Mouse (Mus musculus) kidney, postnatal 10 days (tissue): ENCODE data around the gene Sema6d.
A peak's percentile ranks its signal among the peaks of the same experiment; 100 is the strongest.

ENCODE experiments used
- DNase-seq: peaks from one replicate; pipeline ENCODE4 v3.0.0; 2021; ENCODE audit warnings: mixed read lengths

Gene Sema6d

DNA sequence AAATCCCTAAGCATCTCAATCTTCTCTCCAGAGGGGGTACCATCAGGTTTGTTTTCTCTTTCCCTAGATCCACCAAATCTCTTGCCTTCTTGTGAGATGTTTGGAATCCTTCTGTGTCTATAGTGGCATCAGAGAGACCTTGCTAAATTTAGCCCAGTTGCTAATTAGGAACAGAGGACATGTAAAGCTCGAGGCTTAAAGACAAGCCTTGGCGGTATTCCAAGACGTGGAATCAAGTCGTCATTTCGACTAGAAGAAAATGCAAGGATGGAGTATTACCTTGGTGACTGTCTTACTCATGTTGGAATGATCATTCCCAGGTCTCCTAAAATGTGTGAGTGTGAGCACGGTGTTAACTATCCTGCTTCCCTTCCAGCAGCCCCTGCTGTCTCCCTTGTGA is 314.2 kb downstream of the Sema6d start:
- DNase-seq = no peak

DNA sequence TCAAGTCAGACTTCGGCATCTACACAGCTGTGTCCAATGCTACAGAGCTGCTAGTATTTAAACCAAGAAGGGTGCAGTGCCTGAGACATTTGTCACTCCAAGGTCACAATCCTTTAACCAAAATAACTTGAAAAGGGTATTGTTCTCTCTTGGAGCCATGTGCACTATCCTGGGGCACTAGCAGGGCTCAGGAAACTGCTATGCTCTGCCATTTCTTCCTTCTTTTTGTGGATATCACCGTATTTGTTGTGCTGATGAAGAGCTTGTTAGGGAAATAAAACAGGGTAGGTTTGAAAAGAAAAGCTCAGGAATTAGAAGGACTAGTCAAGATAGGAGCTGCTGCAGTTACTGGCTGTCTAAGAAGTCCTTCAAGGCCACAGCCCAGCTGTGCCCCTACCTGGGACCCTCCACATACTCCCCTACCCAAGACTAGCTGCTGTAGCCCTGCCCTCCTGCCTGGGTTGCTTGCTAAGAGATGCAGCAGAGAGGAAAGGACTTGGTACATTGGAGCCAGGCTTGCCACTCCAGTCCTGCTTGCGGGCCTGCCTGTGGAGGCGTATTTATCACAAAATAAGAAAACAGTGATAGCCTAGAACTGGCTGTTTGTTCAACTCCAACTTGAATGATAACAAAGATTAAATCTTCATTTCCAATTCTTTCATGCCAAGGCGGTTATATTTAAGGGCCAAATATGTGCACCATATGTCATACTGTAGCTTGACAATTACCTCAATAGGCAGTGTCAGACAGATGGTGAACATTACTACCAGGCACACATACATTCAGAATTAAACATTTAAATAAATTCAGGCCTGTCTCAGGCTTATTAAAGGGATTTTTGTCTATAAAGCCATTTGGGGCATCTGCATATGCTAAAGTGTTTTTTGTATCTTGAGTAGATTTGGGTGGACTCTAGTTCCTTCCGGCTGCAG is 315.1 kb downstream of the Sema6d start:
- DNase-seq = no peak

DNA sequence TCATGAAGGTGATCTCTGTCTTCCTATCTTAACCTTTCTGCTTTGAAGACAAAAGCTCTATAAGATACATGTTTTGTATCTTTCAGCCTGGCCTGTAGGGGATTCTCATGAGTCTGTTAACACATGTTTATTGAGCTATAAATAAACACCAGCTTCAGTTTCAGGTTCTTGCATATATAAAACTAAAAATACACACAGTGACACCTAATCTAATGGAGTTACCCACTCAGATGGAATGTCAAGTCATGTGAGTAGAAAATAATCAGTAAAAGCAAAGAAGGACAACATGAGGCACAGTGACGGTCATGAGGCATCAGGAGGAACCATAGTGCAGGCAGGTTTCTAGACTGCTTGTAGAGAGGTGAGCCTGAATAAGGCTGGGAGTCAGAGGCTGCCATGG is 319.2 kb downstream of the Sema6d start:
- DNase-seq = no peak

DNA sequence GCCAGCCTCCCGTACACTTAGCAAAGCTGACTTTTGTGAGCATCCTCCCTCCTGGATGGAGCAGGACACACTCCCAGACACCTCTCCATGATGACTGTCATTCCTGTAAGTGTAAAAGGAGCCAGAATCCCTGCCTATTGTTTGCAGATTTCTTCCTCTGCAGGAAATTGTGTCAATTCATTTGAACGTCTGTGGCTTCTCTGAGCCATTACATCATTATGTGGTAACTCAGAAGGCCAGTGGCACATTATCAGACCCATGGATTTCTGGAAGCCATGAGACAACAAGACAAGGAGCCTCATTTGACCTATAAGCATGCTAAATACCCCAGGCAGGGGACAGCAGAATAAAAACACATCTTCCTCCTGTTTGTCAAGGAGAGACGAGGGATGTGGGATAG is 327.0 kb downstream of the Sema6d start:
- DNase-seq = no peak

DNA sequence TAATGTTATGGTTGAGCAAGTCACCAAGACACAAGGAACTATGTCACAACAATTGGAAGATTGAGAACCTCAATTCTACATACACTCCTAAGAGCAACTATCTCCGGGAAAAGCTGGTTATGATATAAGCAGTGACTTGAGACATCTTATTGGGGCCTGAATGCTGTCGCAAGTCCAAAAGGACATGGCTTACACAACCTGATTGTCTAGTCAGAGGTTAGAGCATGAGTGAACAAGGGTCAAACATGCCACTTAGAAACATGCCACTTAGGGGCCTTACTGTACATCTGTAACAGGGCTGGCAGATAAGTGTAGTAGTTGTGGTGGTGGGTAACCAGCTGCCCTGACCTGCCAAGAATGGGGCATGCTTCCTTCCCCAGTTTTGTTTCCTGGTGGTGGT is 328.6 kb downstream of the Sema6d start:
- DNase-seq = no peak

DNA sequence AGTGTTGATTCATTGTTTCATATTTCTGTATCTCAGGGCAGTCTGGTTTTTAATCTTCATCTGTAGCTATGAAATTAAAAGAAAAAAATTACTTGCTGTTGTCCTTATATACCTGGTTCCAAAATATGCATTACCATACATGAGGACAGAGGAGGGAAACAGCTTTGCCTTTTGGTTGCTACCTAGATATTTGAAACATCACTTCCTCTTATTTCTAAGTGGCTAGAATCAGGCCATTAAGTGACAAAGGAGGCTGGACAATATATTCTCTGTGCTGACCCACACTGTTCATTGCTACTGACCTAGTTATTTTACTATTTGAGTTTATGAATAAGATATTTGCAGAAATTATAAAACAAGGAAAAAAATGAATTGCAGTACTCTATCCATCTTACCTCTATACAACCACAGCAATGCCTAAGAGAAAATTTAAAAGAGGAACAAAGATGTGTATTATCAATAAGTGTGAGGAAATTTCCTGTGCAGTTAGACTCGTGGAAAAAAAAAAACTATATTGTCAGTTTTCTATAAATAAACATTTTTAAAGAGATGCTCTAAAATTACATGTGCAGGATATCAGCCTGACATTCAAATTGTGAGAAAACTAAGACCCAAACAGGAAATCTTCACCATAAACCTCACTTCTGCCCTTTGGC is 330.5 kb downstream of the Sema6d start:
- DNase-seq = no peak

DNA sequence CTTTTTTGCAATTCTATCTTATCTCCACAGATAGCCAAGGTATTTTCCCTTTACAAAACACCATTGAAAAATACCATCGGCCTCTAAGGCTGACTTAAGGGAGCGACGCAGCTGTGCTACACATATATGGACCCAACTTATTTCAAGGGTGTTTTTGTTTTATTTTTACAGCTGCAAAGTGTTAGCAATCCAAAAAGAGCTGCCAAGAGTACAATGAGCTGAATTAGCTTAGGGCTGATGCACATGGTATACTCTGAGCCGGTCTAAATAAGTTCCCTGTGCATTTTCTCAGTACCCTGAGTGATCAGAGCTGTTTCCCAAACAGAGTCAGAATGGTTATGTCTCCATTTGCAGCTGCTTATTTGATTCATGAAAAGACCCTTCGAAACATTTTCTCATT is 340.0 kb downstream of the Sema6d start:
- no peak for DNase-seq

DNA sequence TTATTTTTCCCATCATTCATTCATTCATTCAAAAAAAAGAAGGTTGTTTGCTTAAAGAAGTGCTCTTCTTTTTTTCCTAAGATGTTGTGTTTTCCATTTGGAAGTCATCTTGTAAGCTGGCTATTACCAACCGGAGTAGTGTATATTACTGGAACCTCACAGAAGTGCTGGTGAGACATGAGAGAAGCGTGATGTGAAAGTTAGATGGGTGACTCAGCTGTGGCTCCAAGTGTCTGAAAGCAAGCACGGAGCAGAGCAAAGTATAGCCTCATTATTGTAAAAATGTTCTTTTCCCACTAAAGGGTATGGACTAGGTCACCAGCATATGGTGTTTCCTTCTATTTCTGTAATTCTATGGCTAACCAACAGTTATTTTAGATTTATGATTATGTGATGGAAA is 340.9 kb downstream of the Sema6d start:
- no peak for DNase-seq

DNA sequence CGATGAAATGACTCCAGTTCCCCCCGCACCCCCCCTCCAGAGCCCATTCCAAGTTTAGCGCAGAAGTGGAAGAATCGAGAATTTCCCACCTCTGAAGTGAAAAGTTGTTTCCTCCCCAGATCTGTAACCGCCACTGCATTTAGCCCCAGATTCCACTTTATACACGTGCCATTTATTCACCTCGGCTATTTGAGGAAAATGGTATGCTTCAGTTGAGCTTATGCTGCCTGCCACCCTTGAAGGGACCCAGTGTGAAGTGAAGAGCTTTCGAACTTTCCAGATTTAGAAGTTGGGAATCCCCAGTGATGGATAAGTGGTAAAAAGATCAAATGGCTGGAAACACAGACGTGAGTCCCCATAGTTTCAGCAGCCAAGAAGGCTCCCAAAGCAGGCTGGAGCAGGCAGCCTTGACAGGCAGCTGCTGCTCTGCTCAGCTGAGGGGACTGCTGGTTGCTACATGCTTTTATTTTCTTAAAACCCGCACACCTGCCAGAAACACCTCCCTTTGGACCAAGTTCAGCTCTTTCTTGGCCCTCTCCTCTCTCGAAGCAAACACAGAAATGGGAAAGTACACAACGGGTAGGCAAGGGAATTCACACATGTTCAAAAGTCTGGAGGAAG is 345.7 kb downstream of the Sema6d start:
- DNase-seq = no peak

DNA sequence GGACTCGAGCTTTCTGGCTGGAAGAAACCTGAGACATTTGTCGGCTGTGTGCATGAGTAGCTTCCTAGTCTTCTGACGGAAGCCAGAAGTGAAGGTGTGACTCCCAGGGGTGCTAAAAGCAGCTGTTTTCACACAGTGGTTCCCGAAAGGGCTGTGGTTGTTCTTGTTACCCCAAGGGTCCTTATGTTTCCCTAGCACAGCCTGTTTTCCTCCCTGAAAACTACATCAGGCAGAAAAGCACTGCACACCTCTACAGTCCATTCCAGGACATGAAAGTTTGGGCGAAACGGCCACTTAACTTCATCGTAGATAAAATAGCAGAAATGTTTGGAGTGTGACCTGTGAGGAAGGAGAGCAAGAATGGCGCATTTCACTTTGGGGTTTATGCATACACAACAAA is 346.9 kb downstream of the Sema6d start:
- DNase-seq = no peak

DNA sequence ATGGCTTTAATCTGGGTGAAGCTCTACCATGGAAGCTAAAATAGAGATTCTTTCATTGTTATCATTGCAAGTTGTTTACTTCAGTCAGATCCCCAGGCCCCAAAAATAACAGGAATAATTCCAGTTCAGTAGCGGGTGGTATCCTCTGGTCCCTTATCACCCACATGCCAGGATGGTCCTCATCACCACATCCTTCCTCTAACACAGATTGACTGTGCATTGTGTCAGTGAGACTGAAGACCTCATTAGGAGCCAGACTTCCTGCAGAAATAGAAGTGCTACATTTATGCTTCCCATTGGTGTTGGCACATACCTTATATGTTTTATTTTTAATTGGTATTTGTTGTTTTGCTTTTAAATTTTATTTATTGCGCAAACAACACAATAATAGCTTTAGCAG is 354.4 kb downstream of the Sema6d start:
- no peak for DNase-seq

DNA sequence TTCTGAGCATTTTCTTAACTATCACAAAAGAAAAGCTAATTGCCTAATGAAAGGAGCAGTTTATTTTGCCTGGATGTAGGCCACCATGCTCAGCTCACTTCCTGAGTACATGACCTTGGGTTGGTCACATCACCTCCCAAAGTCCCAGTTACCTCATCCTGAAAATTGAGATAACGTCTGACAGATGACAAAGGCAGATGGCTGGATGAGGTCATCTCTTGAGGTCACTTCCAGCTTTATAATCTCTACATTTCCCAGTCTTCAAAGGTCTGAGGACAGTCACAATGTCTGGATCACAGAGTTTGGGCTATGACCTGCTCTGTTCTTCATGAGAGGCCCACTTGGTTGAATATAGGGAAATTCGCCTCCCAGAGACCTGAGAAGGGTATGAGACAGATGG is 366.1 kb downstream of the Sema6d start:
- no peak for DNase-seq

DNA sequence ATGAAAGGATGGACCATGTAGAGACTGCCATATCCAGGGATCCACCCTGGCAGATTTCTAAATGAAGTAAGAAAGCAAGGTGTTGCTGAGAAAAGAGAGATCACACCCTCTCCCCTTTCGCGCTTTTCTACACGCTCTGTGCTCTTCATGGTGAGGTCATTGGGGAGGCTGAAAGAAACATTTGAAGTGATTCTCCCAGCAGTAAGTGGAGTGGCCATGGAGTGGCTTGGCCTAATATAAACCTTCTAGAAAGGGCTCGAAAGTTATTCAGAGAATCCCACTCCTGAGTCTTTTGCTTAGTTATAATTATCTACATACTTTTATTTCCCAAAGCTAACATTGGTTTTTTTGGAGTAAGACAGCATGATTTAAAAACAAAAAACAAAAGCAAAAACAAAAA is 367.2 kb downstream of the Sema6d start:
- no peak for DNase-seq

DNA sequence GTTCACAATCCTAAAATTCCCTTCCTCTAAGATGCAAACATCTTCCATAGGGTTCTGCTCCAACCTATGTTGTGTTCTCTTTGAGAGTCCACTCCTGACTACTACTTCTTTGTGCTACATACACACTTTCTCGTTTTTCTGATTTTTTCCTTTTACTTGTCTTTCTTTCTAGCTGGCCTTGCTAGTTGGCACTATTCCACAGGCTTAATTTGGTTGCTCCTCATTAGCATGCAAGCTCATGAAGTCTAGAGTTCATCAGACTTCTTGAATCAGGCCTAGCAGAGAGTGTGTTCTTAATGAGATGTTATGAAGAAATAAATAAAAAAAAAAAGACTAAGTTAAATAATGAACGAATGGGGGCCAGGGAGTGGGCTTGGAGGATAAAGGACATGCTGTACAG is 368.3 kb downstream of the Sema6d start:
- DNase-seq = no peak

DNA sequence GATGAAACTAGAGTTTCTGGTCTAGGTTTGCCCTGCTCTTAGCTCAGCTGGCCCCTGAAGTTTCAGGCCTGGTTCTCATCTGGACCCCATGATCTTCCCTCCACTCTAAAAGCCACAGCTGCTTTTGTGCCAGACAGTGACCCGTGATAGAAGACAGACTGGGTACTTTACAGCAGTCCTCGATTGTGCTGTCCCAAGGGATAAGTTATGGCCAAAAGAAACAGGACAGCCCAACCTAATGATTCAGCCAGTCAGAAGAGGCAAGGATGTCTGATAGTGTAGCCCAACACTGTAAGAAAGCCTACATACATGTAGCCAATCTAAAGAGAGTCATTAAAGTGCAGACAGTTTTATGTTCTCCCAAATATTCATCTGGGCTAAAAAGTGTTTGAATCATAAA is 371.2 kb downstream of the Sema6d start:
- DNase-seq = peak; percentile 31

DNA sequence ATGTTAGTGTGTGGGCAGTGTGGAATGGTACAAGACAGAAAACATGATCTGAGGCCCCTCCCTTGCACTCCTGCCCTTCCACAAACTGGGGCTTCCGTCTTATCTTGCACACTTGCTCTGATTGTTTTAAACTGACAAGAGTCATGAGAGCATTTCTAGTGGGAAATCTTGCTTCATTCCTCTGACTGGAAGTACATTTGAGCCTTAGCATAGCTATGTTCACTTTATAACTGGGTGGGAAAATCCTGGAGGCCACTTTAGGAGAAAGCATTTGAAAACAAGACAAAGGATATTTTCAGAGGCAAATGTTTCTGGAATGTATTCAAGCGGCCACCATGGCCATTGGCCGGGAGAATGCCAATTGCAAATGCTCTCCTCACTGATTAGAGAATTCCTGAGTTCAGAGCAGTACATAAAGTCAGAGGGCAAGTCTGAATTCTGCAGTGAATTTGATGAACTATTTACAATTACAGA is 371.6 kb downstream of the Sema6d start:
- no peak for DNase-seq

DNA sequence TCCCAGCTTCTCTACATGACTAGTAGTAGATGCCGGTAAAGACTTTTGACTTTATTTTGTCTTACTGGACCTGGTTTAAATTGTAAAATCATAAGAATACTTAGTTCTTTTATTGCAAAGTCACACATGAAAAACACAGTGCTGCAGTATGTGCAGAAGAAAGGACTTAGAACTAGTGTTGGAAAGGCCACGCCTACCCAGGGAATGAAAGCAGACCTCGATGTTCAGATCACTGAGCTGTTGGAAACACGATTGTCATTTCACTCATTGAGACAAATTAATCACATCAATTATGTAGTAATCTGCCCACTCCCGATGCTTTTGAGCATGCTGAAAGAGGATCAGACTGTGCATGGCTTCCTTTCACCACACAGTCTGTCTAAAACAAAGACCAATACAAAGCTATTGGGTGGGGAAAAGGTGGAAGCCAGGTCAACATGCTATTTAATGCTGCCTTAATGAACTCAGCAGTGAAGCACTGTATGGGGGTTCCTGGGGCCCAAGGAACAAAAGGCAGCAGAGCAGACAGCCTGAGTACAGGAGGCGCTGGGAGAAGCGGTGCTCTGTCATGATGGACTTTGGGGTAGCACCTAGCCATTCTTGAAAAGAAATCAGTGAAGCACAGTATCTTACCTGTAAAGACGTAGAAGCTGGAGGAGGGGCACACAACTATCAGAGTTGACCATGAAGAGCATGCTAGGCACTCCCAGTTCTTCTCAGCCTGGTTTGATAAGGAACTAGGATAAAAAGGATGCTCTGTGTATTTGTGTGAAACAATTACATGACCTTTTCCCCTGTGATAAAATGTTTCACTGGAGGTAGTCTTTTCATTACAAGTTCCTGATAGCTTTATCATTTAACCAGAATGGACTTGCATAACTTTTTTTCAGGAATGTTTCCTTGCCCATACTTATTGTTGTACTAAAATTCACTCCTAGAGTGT is 375.5 kb downstream of the Sema6d start:
- DNase-seq = no peak

DNA sequence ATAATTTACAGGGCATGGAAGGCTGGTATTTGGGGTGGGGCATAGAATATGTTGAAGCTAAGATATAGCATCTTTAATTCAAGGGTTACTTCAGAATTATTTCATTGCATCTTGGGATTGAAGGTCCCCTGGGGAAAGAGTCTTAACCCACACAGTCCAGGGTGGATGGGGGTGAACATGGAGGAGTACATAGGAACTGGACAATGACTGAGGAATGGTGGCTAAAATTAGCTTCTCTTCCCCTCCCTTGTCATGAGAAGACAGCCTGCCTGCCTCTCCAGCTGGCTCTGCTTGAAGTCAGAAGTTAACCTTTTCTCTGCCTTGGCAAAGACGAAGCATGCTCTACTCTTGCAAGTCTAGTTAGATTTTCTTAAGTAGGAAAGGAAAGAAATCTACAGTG is 377.7 kb downstream of the Sema6d start:
- DNase-seq = no peak

DNA sequence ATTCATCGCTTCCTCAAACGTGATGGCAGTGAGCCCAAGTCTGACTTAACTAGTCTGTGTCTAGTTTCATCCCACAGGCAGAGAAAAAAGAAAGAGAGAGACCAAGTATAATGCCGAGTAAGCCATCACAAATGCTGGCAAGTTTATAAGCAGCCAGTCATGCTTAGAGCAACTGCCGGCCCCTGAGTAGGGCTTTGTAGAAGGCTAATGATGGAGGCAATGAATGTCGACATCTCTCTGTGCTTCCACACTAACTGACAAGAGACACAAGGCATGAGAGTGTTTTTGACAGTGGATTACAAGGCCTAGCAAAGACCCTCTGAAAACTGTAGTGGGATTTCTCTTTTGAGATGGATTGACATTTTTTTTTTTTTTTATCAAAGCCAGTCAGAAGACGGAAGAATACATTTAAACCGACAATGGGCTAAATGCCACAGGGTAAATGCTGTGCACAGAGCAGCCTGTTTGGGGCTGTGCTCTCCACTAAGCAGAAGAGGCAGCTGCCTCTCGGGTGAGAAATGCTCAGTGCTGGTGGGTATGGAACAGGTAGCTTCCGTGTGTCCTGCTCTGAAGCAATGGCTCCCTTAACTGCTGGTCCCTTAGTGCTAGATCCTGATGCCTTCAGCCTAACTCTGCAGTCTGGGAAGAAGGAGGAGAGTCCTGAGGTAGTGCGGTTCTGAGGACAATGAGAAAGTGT is 380.7 kb downstream of the Sema6d start:
- DNase-seq = no peak

DNA sequence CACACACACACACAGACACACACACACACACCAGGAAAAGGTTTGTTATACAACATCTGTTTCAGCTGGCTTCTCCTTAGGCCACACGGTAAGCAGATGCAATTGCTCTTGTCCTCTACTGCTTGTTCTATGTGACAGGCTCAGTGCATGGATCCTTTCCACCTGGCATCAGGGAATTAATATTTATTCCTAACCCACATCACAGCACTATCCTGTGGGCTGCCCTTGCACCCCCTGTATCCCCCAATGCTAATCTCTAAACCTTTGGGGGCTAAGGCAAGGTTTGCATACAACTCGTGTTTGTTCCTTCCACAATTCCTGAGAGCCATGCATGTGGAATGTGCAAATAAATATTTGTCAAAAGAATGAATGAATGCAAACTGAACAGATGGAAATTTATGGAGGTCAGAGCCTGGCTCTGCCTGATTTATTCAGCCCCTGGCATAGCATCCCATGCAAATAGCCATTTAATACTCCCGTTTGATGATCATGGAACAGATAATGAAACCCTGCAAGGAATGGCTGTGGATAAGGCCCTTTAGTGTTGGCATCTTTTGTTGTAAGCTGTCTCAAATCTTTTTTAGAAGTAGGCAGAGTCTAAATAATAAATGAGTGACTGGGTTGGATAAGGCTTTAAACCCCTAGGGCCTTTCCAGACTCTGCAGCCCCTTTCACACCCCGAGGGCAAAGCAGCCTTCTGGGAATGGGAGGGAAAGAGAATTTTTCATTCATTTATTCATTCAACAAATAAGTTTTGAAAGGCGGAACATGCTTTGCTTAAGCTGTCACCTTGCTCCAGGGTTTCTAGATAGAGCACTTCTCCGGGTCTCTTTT is 383.1 kb downstream of the Sema6d start:
- DNase-seq = no peak

DNA sequence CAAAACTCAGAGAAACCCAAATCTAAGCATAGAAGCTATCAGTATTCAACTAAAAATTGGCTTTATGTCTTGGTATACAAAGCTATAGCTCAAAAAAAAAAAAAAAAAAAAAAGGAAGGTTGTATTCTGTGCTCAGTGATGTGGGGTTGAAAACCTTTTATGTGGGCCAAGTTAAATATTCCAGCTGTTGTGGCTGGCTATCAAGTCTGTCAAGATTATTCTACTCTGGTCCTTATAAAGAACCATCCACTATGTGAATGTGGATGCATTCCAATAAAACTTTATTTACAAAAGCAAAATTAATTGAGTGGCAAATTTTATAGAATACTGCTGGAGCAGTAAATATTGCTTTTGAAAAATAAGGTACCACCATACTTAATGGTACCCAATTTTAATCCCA is 388.1 kb downstream of the Sema6d start:
- DNase-seq = no peak
